Mouse (Mus musculus): ENCODE measurements around the gene Tmem38b. TPM values are rescaled to one million over a fixed set of nuclear protein-coding genes. Genes with fewer than 3 reads are reported as not detected.
A peak's percentile ranks its signal among the peaks of the same experiment; 100 is the strongest.
"Not testable (repeated sequence)": the region's sequence is repeated elsewhere in the genome, so short reads cannot be mapped to it uniquely, and the experiment has no call there.

Gene Tmem38b
- polyA plus RNA-seq, 1 experiment from 2014 or later, result 10.9 TPM

DNA sequence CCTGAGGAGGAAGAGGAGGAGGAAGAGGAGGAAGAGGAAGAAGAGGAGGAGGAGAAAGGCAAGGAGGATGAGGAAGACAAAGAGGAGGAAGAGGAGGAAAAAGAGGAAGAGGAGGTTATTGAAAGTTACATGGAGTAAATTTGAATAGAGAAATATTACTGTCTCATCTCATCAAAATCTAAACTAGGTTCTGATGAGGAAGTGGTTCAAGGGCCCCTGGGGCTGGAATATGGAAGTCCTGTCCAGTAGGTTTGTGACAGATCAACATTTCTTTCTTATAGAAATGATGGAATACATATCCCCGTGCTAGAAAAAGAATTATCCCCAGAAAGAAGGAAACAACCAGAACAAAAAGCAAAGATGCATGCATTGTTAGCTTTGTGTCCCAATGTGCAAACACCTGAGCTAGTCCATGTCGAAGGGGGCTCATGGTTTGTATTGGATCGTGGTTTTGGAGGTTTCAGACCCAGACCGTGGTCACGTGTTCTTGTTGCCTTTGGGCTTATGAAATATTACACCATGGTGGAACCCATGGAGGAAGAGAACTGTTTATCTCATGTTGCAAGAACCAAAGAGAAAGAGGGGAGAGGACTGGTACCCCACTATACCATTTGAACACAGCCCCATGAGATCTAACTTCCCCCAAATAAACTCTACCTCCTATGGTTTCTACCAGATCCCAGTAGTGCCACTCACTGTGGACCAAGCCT, 31.4 kb upstream of the Tmem38b start:
- no peak for ATAC-seq
- WGBS, result 94% methylated on average over 5 of the region's 5 CpGs
- Histone ChIP-seq H3K4me1 (replicated peaks; ENCODE audit: control insufficient read depth, insufficient read depth, low read length) (no peaks in the 10 kb centered on the region), H3K4me3 (ENCODE audit: low read depth, low read length) (no peak overlapping the region), H3K9ac (ENCODE audit: low read depth, low read length) (no peak overlapping the region), H3K27ac (ENCODE audit: low read depth, low read length) (no peak overlapping the region), H3K27me3 (replicated peaks; ENCODE audit: control insufficient read depth, insufficient read depth, low read length) (no peaks in the 10 kb centered on the region), H3K9me3 (ENCODE audit: control insufficient read depth) (no peaks in the 10 kb centered on the region), H3K36me3 (ENCODE audit: control insufficient read depth, insufficient read depth) (no peaks in the 10 kb centered on the region), H3K4me2 (replicated peaks; ENCODE audit: low read depth) (no peak overlapping the region)
- TF ChIP-seq CTCF (IDR thresholded peaks at IDR 0.05; ENCODE audit: low read depth), result no peak

DNA sequence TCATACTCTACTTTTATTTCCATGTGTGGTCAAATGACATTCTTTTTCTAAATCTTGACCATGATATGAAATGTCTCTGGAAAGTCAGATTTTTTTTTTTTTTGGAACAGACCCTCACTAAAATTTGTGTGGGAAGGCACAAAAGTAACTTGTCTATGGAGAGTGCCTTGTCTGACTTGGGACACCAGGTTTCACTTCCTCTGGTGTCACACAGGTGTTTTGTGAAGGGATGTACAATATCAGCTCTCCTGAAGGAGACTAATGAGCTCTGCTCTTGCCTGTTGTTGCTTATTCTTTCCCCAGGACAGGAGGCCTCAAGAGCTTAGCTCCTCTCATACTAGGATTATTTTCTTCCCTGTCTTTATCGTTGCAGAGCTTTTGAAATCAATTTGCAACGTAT, 30.8 kb upstream of the Tmem38b start:
- no peaks in the 10 kb centered on the region for H3K36me3 ChIP-seq (ENCODE audit: control insufficient read depth, insufficient read depth)
- H3K4me3 ChIP-seq (ENCODE audit: low read depth, low read length), result no peak overlapping the region
- no peaks in the 10 kb centered on the region for H3K4me1 ChIP-seq (replicated peaks; ENCODE audit: control insufficient read depth, insufficient read depth, low read length)
- H3K27ac ChIP-seq (ENCODE audit: low read depth, low read length), result no peak overlapping the region
- WGBS, result 75% methylated on average over 2 of the region's 2 CpGs
- ATAC-seq, result no peak
- H3K27me3 ChIP-seq (replicated peaks; ENCODE audit: control insufficient read depth, insufficient read depth, low read length), result no peaks in the 10 kb centered on the region
- H3K9ac ChIP-seq (ENCODE audit: low read depth, low read length), result no peak overlapping the region
- no peak for TF ChIP-seq CTCF (IDR thresholded peaks at IDR 0.05; ENCODE audit: low read depth)
- no peak overlapping the region for H3K4me2 ChIP-seq (replicated peaks; ENCODE audit: low read depth)
- no peaks in the 10 kb centered on the region for H3K9me3 ChIP-seq (ENCODE audit: control insufficient read depth)

DNA sequence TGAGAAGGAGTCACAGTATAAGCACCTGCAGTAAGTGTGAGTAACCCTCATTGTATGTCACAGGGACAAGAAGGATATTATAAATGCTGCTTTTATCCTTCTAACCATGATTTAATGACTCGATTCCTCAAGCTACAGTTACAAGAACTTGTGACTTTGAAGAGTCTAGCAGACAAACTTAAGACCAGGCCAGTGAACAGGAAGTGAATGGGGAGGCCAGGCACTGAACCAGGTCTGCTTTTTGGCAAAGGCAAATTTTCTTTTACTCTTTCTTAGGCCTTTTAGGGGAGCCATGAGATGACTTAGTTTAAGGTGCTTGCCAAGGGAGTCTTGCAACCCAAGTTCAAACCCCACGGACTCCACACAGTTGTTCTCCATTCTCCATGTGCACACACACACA, 30.1 kb upstream of the Tmem38b start:
- no peak overlapping the region for H3K4me2 ChIP-seq (replicated peaks; ENCODE audit: low read depth)
- TF ChIP-seq CTCF (IDR thresholded peaks at IDR 0.05; ENCODE audit: low read depth), result no peak
- ATAC-seq, result no peak
- H3K4me1 ChIP-seq (replicated peaks; ENCODE audit: control insufficient read depth, insufficient read depth, low read length), result no peaks in the 10 kb centered on the region
- H3K4me3 ChIP-seq (ENCODE audit: low read depth, low read length), result no peak overlapping the region
- H3K27me3 ChIP-seq (replicated peaks; ENCODE audit: control insufficient read depth, insufficient read depth, low read length), result no peaks in the 10 kb centered on the region
- H3K36me3 ChIP-seq (ENCODE audit: control insufficient read depth, insufficient read depth), result no peaks in the 10 kb centered on the region
- no peak overlapping the region for H3K27ac ChIP-seq (ENCODE audit: low read depth, low read length)
- no peaks in the 10 kb centered on the region for H3K9me3 ChIP-seq (ENCODE audit: control insufficient read depth)
- 90% methylated on average over 2 of the region's 2 CpGs for WGBS
- no peak overlapping the region for H3K9ac ChIP-seq (ENCODE audit: low read depth, low read length)

DNA sequence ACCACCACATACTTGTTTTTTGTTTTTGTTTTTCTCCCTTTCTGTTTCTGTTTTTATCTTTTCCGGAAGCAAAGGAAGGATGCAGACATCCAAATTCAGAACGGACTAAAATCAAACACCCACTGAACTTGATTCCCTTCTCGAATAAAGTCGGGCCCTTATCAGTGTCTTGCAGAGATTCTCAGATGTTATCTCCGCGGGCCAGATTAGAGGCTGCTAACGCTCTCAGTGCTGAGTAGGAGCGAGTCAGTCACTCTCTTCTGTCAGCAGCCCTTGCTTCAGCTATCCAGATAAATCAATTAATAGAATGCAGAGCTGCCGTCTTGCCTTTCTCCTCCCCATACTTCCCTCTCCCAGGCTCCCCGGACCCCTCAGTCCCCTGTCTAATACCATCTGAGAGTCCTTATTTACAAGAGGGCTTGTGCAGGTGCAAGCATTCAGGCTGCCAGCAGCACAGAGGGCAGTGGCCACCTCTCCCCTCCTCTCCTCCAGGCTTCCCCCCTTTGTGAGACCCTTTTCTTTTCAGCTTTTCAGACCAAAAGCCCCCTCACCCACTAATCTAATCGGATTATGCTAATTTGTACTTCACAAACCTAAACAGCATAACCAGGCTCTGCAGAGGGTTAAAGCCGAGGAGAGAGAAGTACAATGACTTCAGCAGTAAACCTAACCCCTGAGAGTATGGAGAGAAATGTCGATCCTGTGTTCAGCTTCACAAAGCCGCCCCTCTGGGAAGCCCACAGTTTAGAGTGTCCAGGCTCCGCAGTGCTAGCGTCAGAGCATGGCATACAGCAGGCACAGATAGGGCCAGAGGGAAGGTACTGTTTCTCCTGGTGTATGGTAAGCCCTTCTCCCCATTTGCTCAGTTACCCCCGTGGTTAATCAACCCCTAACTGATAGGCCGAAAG, 28.7 kb upstream of the Tmem38b start:
- no peaks in the 10 kb centered on the region for H3K4me1 ChIP-seq (replicated peaks; ENCODE audit: control insufficient read depth, insufficient read depth, low read length)
- no peak for ATAC-seq
- no peak overlapping the region for H3K9ac ChIP-seq (ENCODE audit: low read depth, low read length)
- H3K4me3 ChIP-seq (ENCODE audit: low read depth, low read length), result no peak overlapping the region
- H3K36me3 ChIP-seq (ENCODE audit: control insufficient read depth, insufficient read depth), result no peaks in the 10 kb centered on the region
- H3K27ac ChIP-seq (ENCODE audit: low read depth, low read length), result no peak overlapping the region
- TF ChIP-seq CTCF (IDR thresholded peaks at IDR 0.05; ENCODE audit: low read depth), result no peak
- no peaks in the 10 kb centered on the region for H3K27me3 ChIP-seq (replicated peaks; ENCODE audit: control insufficient read depth, insufficient read depth, low read length)
- H3K4me2 ChIP-seq (replicated peaks; ENCODE audit: low read depth), result no peak overlapping the region
- H3K9me3 ChIP-seq (ENCODE audit: control insufficient read depth), result no peaks in the 10 kb centered on the region
- WGBS, result 26% methylated on average over 18 of the region's 18 CpGs

DNA sequence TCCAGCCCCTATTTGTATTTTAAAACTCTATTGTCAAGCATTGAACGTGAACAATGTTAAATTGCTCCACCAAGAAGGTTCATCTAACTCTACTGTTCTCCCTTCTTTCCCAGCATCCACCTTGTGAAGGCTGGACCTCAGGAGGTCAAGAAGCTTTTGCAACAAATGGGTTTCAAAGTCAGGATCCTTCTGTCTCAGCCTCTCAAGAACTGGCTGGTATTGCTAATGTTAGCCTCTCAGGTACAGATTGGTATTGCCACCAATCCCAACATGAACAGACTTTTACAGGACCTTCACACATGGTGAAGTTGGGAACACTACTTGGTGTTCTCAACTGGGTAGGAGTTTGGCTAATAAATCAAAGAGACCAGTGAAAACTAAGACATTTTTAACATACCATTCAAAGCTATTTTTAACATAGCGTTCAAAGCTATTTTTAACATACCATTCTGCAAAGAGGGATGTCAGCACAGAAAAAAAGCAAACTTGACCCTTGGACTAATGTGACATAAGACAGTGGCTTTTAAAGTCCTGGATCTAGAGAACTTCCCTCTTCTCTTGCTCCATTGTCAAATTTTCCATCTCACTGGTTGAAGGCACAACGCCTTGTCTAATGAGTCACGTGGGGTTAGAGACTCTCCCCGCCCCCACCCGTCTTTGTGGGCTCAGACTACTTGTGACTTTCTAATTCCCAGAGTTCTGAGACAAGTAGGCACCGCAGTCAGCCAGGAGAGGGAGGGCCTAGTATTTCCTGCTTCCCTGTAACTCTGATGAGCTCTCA, 26.8 kb upstream of the Tmem38b start:
- Histone ChIP-seq H3K9me3 (ENCODE audit: control insufficient read depth) (no peaks in the 10 kb centered on the region), H3K4me2 (replicated peaks; ENCODE audit: low read depth) (no peak overlapping the region), H3K27ac (ENCODE audit: low read depth, low read length) (no peak overlapping the region), H3K9ac (ENCODE audit: low read depth, low read length) (no peak overlapping the region), H3K4me3 (ENCODE audit: low read depth, low read length) (no peak overlapping the region), H3K27me3 (replicated peaks; ENCODE audit: control insufficient read depth, insufficient read depth, low read length) (no peaks in the 10 kb centered on the region), H3K4me1 (replicated peaks; ENCODE audit: control insufficient read depth, insufficient read depth, low read length) (no peaks in the 10 kb centered on the region), H3K36me3 (ENCODE audit: control insufficient read depth, insufficient read depth) (no peaks in the 10 kb centered on the region)
- ATAC-seq, result no peak
- 58% methylated on average over 7 of the region's 7 CpGs for WGBS
- TF ChIP-seq CTCF (IDR thresholded peaks at IDR 0.05; ENCODE audit: low read depth), result 0 out of 2 replicates have a peak, but pooled peaks have one; percentile 15

DNA sequence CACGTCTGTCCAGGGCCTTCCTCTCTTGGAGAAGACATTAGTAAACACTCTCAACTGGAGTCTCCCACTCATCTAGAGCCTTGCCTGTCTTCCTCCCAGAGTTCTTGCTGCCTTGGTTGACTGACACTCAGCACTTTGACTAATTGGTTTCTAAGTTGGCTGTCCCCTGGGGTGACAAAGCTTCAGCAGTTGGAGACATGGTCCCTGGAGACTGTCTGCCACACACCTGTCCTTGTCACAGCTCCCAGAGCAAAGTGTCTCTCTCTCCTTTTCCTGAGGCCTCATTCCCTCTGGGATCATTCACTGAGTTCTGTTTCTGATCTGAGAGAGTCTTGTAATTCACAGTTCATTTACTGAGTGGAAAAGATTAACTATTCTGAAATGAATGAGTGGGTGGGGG, 26.1 kb upstream of the Tmem38b start:
- H3K27ac ChIP-seq (ENCODE audit: low read depth, low read length), result no peak overlapping the region
- H3K9ac ChIP-seq (ENCODE audit: low read depth, low read length), result no peak overlapping the region
- H3K27me3 ChIP-seq (replicated peaks; ENCODE audit: control insufficient read depth, insufficient read depth, low read length), result no peaks in the 10 kb centered on the region
- H3K4me3 ChIP-seq (ENCODE audit: low read depth, low read length), result no peak overlapping the region
- ATAC-seq, result no peak
- H3K4me2 ChIP-seq (replicated peaks; ENCODE audit: low read depth), result no peak overlapping the region
- H3K4me1 ChIP-seq (replicated peaks; ENCODE audit: control insufficient read depth, insufficient read depth, low read length), result no peaks in the 10 kb centered on the region
- H3K36me3 ChIP-seq (ENCODE audit: control insufficient read depth, insufficient read depth), result no peaks in the 10 kb centered on the region
- no peak for TF ChIP-seq CTCF (IDR thresholded peaks at IDR 0.05; ENCODE audit: low read depth)
- 60% methylated on average over 1 of the region's 1 CpGs for WGBS
- H3K9me3 ChIP-seq (ENCODE audit: control insufficient read depth), result peaks cover 5% of the 10 kb centered on the region; the same call in 1 of the 2 replicates

DNA sequence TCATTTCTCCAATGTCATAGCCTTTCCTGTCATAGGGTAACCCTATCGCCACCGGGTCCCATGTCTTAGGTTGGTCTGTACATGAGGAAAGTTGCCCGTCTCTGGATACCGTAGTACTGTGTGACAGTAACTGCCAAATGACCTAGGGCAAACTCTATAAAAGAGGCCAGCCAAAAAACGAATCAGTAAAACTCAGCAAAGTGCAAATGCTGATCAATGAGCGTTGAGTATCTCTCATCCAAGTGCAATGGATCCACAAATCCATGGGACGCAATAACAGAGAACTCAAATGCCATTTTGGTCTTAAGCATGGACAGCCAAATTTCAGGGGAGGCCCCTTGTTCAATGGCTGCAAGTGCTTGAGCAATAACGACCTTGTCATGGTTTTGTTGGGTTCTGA, 22.2 kb upstream of the Tmem38b start:
- H3K9ac ChIP-seq (ENCODE audit: low read depth, low read length); H3K4me3 ChIP-seq (ENCODE audit: low read depth, low read length); H3K4me1 ChIP-seq (replicated peaks; ENCODE audit: control insufficient read depth, insufficient read depth, low read length); H3K36me3 ChIP-seq (ENCODE audit: control insufficient read depth, insufficient read depth); ATAC-seq; H3K4me2 ChIP-seq (replicated peaks; ENCODE audit: low read depth); H3K9me3 ChIP-seq (ENCODE audit: control insufficient read depth); H3K27me3 ChIP-seq (replicated peaks; ENCODE audit: control insufficient read depth, insufficient read depth, low read length); H3K27ac ChIP-seq (ENCODE audit: low read depth, low read length): not testable (repeated sequence)
- WGBS, result 94% methylated on average over 7 of the region's 8 CpGs

DNA sequence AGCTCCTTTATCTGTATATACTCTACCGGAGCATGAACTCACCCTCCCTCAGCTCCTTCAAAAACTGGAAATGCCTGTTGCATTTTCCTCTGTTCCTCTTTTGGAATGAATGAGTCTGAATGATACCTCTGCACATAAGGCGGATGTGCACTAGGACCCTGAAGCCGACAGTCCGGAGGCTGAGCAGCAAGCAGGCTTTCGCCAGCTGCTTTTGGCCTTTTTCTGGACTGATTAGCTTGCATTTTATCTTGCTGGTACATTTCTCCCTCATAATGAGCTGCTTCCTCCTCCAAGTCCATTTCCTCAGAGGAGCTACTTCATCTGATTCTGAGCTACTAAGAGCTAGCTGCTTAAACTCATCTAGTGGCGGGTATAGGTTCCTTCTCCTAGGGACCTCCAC, 19.4 kb upstream of the Tmem38b start:
- H3K27me3 ChIP-seq (replicated peaks; ENCODE audit: control insufficient read depth, insufficient read depth, low read length); H3K27ac ChIP-seq (ENCODE audit: low read depth, low read length); H3K9me3 ChIP-seq (ENCODE audit: control insufficient read depth); H3K4me3 ChIP-seq (ENCODE audit: low read depth, low read length); ATAC-seq; H3K4me2 ChIP-seq (replicated peaks; ENCODE audit: low read depth); H3K9ac ChIP-seq (ENCODE audit: low read depth, low read length); H3K4me1 ChIP-seq (replicated peaks; ENCODE audit: control insufficient read depth, insufficient read depth, low read length); H3K36me3 ChIP-seq (ENCODE audit: control insufficient read depth, insufficient read depth): not testable (repeated sequence)
- WGBS, result 84% methylated on average over 6 of the region's 6 CpGs
